Comparison of ENCODE assay signal across 8 mouse cellular contexts in the genomic region with DNA sequence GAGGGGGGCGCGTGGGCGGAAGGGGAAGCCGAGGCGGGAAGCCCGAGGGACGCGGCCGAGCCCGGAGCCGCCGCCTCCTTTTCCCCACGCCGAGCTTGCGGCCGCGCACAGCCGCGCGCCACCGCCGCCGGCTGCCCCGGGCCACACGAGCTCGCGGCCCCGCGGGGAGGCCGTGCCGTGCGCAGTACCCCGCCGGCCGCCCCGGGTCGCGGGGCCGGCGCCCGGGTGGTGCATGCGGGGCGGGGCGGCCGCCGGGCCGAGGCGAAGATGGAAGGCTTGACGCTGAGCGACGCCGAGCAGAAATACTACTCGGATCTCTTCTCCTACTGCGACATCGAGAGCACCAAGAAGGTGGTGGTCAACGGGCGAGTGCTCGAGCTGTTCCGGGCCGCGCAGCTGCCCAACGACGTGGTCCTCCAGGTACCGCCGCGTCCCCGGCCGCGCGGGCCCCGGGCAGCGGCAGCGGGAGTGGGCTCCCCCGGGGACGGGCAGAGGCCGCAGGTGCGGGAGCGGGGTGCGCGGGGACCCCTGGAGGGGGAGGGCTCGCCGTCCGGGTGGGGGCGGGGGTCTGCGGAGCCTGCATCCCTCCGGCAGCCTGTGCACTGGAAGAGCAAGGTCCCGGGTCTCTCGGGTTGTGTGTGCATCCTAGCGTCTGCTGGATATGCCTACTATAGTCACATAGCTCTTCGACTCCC. TPM values are rescaled to one million over a fixed set of nuclear protein-coding genes. Genes with fewer than 3 reads are reported as not detected.
DNase-seq lines count a peak whose midpoint lies in the region; ATAC-seq and TF ChIP-seq lines count a peak whose summit lies in the region.

A gene (plus strand): TSS at position 166 of the 695 bp plus-strand sequence.

- H3K36me3 ChIP-seq in spleen, adult 2 months (ENCODE audit: control insufficient read depth, insufficient read depth, low read length), result no peaks in the 10 kb centered on the region
- no peaks in the 10 kb centered on the region for H3K36me3 ChIP-seq in forebrain, embryonic 16.5 days (ENCODE audit: control insufficient read depth, insufficient read depth)
- H3K36me3 ChIP-seq in hindbrain, embryonic 10.5 days, result no peaks in the 10 kb centered on the region
- H3K36me3 ChIP-seq in limb, embryonic 13.5 days, result no peaks in the 10 kb centered on the region

- no peak for TF ChIP-seq POLR2A in spleen, adult 2 months (IDR thresholded peaks at IDR 0.05; ENCODE audit: low read depth, low read length)

- DNase-seq in spleen, adult 2 months (ENCODE audit: low read depth in 1 of 2, low spot score in 2 of 2), result no peak
- no peak for DNase-seq in spleen, postnatal 36 days (ENCODE audit: low spot score in 2 of 2)
- peak; percentile 46 for DNase-seq in cerebellum, adult 11-12 months
- DNase-seq in hindbrain, embryonic 10.5 days (ENCODE audit: low spot score), result peak; percentile 69
- peak; percentile 43 for DNase-seq in naive thymus-derived CD4-positive, alpha-beta T cell, adult 2 months (ENCODE audit: low read depth)
- peak; percentile 66 for DNase-seq in thymus, postnatal 4 days

- H3K4me1 ChIP-seq in spleen, adult 2 months (ENCODE audit: control insufficient read depth, insufficient read depth, insufficient read length), result peaks cover 13% of the 10 kb centered on the region
- H3K4me1 ChIP-seq in forebrain, embryonic 16.5 days (replicated peaks; ENCODE audit: control insufficient read depth, insufficient read depth, low read length), result peaks cover 19% of the 10 kb centered on the region
- peaks cover 28% of the 10 kb centered on the region for H3K4me1 ChIP-seq in hindbrain, embryonic 10.5 days (replicated peaks)
- peaks cover 33% of the 10 kb centered on the region for H3K4me1 ChIP-seq in limb, embryonic 13.5 days

- peak within 1 kb of the TSS; percentile 91 for H3K4me3 ChIP-seq in spleen, adult 2 months (ENCODE audit: extremely low read depth, insufficient read depth, insufficient read length)
- peak within 1 kb of the TSS; percentile 89 for H3K4me3 ChIP-seq in forebrain, embryonic 16.5 days (replicated peaks; ENCODE audit: low read length)
- peak within 1 kb of the TSS; percentile 99 for H3K4me3 ChIP-seq in hindbrain, embryonic 10.5 days
- peak within 1 kb of the TSS; percentile 98 for H3K4me3 ChIP-seq in limb, embryonic 13.5 days

- H3K27ac ChIP-seq in spleen, adult 2 months (ENCODE audit: insufficient read depth, low read length), result peak within 1 kb of the TSS; percentile 84
- H3K27ac ChIP-seq in forebrain, embryonic 16.5 days (ENCODE audit: low read length), result peak within 1 kb of the TSS; percentile 93
- peak within 1 kb of the TSS; percentile 98 for H3K27ac ChIP-seq in hindbrain, embryonic 10.5 days
- H3K27ac ChIP-seq in limb, embryonic 13.5 days, result peak within 1 kb of the TSS; percentile 93

- ATAC-seq in forebrain, embryonic 16.5 days, result peak; percentile 79
- peak; percentile 75 for ATAC-seq in limb, embryonic 13.5 days (ENCODE audit: low FRiP score, low read depth)

- peak within 1 kb of the TSS; percentile 94 for H3K9ac ChIP-seq in forebrain, embryonic 16.5 days (replicated peaks; ENCODE audit: low read depth, low read length)
- H3K9ac ChIP-seq in limb, embryonic 13.5 days, result peak within 1 kb of the TSS; percentile 94

- H3K9me3 ChIP-seq in forebrain, embryonic 16.5 days (ENCODE audit: control insufficient read depth, low read length), result no peaks in the 10 kb centered on the region; the same call in 1 of the 2 replicates
- H3K9me3 ChIP-seq in hindbrain, embryonic 10.5 days, result no peaks in the 10 kb centered on the region
- no peaks in the 10 kb centered on the region for H3K9me3 ChIP-seq in limb, embryonic 13.5 days

- WGBS in spleen, adult 2 months, result 1% methylated on average over 84 of the region's 90 CpGs
- WGBS in forebrain, embryonic 16.5 days, result under 1% methylated on average over 78 of the region's 90 CpGs
- under 1% methylated on average over 90 of the region's 90 CpGs for WGBS in hindbrain, embryonic 10.5 days
- under 1% methylated on average over 67 of the region's 90 CpGs for WGBS in limb, embryonic 13.5 days

- H3K4me2 ChIP-seq in forebrain, embryonic 16.5 days (ENCODE audit: low read length), result peak within 1 kb of the TSS; percentile 66
- H3K4me2 ChIP-seq in limb, embryonic 13.5 days (replicated peaks), result peak within 1 kb of the TSS; percentile 74

- no peaks in the 10 kb centered on the region for H3K27me3 ChIP-seq in spleen, adult 2 months (ENCODE audit: control insufficient read depth, insufficient read depth, low read length)
- H3K27me3 ChIP-seq in forebrain, embryonic 16.5 days (replicated peaks; ENCODE audit: control insufficient read depth, insufficient read depth, low read length), result no peaks in the 10 kb centered on the region
- H3K27me3 ChIP-seq in hindbrain, embryonic 10.5 days (ENCODE audit: insufficient read depth, poor library complexity, severe bottlenecking), result no peaks in the 10 kb centered on the region
- H3K27me3 ChIP-seq in limb, embryonic 13.5 days, result no peaks in the 10 kb centered on the region

- TF ChIP-seq CTCF in spleen, adult 2 months (IDR thresholded peaks at IDR 0.05; ENCODE audit: extremely low read depth, insufficient read depth, insufficient read length, insufficient replicate concordance), result no peak

RNA-seq across cellular contexts. Expression of the gene that starts here (rescaled TPM):
- polyA plus RNA-seq in spleen, adult 2 months (2012; rRNA removed), result 33.3 and 43.7 TPM in 2 replicates
- 12.1 and 15.4 TPM in 2 replicates for polyA plus RNA-seq in forebrain, embryonic 16.5 days (2015; fragmentation: Nextera tagmentation; extraction: Ambion mirVana)
- polyA plus RNA-seq in hindbrain, embryonic 10.5 days (2016; fragmentation: Nextera tagmentation; extraction: Ambion mirVana), result 12.9 and 15.7 TPM in 2 replicates
- 18.8 and 22.2 TPM in 2 replicates for polyA plus RNA-seq in limb, embryonic 13.5 days (2015; fragmentation: Nextera tagmentation; extraction: Ambion mirVana)

Comparison
In these comparisons a context has a peak if more than half of its experiments do, and no peak if none do; other contexts are left out.
1. DNase-seq: peak in cerebellum, adult 11-12 months (single experiment), hindbrain, embryonic 10.5 days (single experiment), naive thymus-derived CD4-positive, alpha-beta T cell, adult 2 months (single experiment) and thymus, postnatal 4 days (single experiment); none in spleen, adult 2 months (0 of 2) and spleen, postnatal 36 days (0 of 2).
2. Peak in every context shown above with its lines, with median percentiles within 50 percentile points of each other: H3K27ac ChIP-seq and H3K4me3 ChIP-seq.